Mouse (Mus musculus) brain, adult 2 months (tissue): ENCODE measurements at regions not wholly inside any gene's neighbourhood (a gene's known extent, or its start where the extent isn't known, plus 50 kb on each side); places are given as distances from the start of the nearest gene placed in this dataset.

Source experiments
- DNase-seq: peaks from one replicate; pipeline ENCODE4 v3.0.0; 2011; ENCODE audit warnings: low read depth, low spot score

DNA sequence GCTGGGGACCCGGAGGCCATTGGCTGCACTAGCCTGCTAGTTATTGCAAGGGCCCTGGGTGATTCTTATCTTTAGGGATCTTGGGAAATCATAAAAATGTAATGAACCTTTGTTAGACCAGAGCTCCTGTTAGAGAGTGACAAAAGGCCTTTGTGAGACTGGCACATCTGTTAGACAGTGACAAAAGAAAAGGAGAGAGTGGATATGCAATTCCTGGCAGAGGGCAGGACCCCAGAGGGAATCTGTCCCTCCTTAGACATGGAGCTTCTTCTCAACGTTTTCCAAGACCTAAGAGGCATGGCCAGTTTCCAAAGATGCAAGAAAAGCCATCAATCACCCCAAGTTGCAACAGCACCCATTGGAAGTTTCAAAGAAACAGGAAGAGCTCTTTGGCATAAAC is 2365.8 kb upstream of the Lrrc6 start:
- DNase-seq, result no peak

DNA sequence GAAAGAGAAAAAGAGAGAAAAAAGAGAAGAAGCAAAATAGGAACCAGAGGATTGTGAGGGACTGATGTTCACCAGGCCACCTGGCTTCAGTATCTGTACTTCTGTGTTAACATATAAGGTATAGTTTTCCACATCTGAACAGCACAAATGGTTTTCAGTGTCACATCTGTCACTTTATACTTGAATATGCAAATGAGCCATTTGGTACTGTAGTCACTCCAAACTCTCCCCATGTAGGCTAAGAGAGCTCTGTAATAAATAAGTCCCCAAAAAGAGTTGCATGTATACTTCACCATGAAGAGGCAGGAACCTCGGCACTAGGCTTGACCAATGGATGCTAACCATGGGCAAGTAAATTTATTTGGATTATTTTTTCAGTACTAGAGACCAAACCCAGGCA is 2363.5 kb upstream of the Lrrc6 start:
- DNase-seq, result peak; percentile 15
